Mouse (Mus musculus) ES-E14 (cell line): ENCODE results near the gene Klf6. TPM values are rescaled to one million over a fixed set of nuclear protein-coding genes. Genes with fewer than 3 reads are reported as not detected.

Experiments used
- DNase-seq: peaks from one replicate; pipeline ENCODE4 v3.0.0-alpha.2; 2013; ENCODE audit warnings: low read depth, low spot score
- H3K27ac ChIP-seq: 2 replicates; pipeline ENCODE4 v1.5.1; 2012; ENCODE audit warnings: low read depth, mild to moderate bottlenecking, low read length, moderate library complexity, mixed read lengths; ENCODE audit not compliant: poor library complexity, insufficient read depth, severe bottlenecking
- H3K36me3 ChIP-seq: 2 replicates; pipeline ENCODE4 v1.6.1; 2012; ENCODE audit warnings: mild to moderate bottlenecking, low read length, moderate library complexity, mixed read lengths; ENCODE audit not compliant: control insufficient read depth, poor library complexity, insufficient read depth, severe bottlenecking
- H3K4me1 ChIP-seq, 2 experiments: fragments of 150-350 bp in 1 of 2; sonication (generic) in 1 of 2; 2 replicates each; pipeline ENCODE4 v1.6.1; 2012; ENCODE audit warnings: low read length in 2 of 2, mild to moderate bottlenecking in 1 of 2, mixed read lengths in 1 of 2; ENCODE audit not compliant: control insufficient read depth in 2 of 2, insufficient read depth in 2 of 2, poor library complexity in 1 of 2
- H3K4me3 ChIP-seq, 2 experiments: fragments of 150-350 bp in 1 of 2; sonication (generic) in 1 of 2; 2 replicates each; pipeline ENCODE4 v1.5.1; 2012; ENCODE audit warnings: low read length in 2 of 2, low read depth in 1 of 2, mild to moderate bottlenecking in 1 of 2, mixed read lengths in 1 of 2; ENCODE audit not compliant: insufficient read depth in 1 of 2, poor library complexity in 1 of 2, severe bottlenecking in 1 of 2
- H3K9ac ChIP-seq: 2 replicates; pipeline ENCODE4 v1.6.1; 2012; ENCODE audit warnings: low read depth, mild to moderate bottlenecking, low read length, mixed read lengths; ENCODE audit not compliant: poor library complexity, insufficient read depth, severe bottlenecking
- H3K9me3 ChIP-seq: fragments of 150-350 bp; sonication (generic); 2 replicates; pipeline ENCODE4 v1.6.1; 2012; ENCODE audit warnings: low read depth, mild to moderate bottlenecking, low read length; ENCODE audit not compliant: control insufficient read depth, insufficient read depth
- CHD2 ChIP-seq: IDR thresholded peaks from 2 replicates; pipeline ENCODE4 v1.6.1; 2014; ENCODE audit warnings: mild to moderate bottlenecking, low read depth, low read length, inconsistent platforms
- HCFC1 ChIP-seq: IDR thresholded peaks from 2 replicates; pipeline ENCODE4 v1.6.1; 2012; ENCODE audit warnings: low read length, inconsistent platforms, borderline replicate concordance; ENCODE audit not compliant: insufficient read depth
- MAFK ChIP-seq: IDR thresholded peaks from 2 replicates; pipeline ENCODE4 v1.6.1; 2014; ENCODE audit warnings: mild to moderate bottlenecking, low read depth, low read length, inconsistent platforms; ENCODE audit not compliant: insufficient read depth
- ZC3H11A ChIP-seq: IDR thresholded peaks from 2 replicates; pipeline ENCODE4 v1.6.1; 2012; ENCODE audit warnings: low read depth, mild to moderate bottlenecking, inconsistent platforms, low read length, borderline replicate concordance
- ZNF384 ChIP-seq: IDR thresholded peaks from 2 replicates; pipeline ENCODE4 v1.6.1; 2012; ENCODE audit warnings: low read depth, low read length, inconsistent platforms
- in situ Hi-C, 2 experiments: fragments of 600-800 bp; cut with MboI; formaldehyde crosslinking; loops; one replicate each; pipeline ENCODE4 v1.15.1; 2025; ENCODE audit warnings: low sequenced_read_pairs in 2 of 2, inconsistent platforms in 1 of 2; ENCODE audit not compliant: unreplicated experiment in 2 of 2
- total RNA-seq: library from RNA; depleted of rRNA; stranded (reverse); fragments of 300-350 nt; gene quantifications from 2 replicates; pipeline ENCODE4 v1.2.3, GENCODE M21; 2012

Klf6 gene
- total RNA-seq, 1 experiment, result 53.8 TPM

GRCm38 (mm10) chr13:5831976-5832375, 29.3 kb upstream of the Klf6 start:
- no peak for TF ChIP-seq HCFC1
- in situ Hi-C loops, result no loop called here

DNA sequence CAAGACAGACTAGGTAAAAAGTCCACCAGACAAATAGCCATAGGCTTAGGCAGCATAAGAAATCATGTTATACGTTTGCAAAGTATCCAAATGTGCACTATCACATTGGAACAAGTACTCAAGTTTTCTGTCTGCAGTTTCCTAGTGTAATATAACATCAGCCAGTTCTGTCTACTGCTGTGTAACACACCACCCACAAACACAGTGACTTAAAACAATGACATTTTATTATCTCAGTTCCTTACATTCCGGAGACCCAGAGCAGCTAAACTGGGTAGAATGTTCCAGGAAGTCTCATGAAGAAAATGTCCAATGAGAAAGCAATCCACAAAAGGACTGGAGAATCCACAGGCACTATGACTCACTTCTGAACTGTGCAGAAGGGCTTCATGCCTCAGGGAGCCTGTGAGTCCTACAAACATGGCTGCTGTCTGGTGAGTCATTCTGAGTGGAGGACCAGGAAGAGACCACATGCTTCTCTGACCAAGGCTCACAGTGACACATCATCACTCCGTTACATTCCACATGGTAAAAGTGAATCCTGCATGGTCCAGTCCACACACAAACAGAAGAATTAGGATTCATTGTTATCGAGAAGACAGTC, 24.0 kb upstream of the Klf6 start:
- in situ Hi-C loops, result no loop called here
- Histone ChIP-seq H3K9me3 (no peaks in the 10 kb centered on the region), H3K9ac (no peak overlapping the region), H3K4me3 (no peak overlapping the region), H3K4me1 (no peaks in the 10 kb centered on the region), H3K36me3 (no peaks in the 10 kb centered on the region), H3K27ac (no peak overlapping the region)
- DNase-seq, result no peak
- no peak for TF ChIP-seq ZNF384
- no peak for TF ChIP-seq CHD2
- no peak for TF ChIP-seq ZC3H11A
- no peak for TF ChIP-seq HCFC1
- no peak for TF ChIP-seq MAFK

More at GRCm38 (mm10) chr13:5831976-5832375, 29.3 kb upstream of the Klf6 start:
- DNase-seq, result no peak
- Histone ChIP-seq H3K9ac (no peak overlapping the region), H3K36me3 (no peaks in the 10 kb centered on the region), H3K9me3 (no peaks in the 10 kb centered on the region), H3K27ac (no peak overlapping the region), H3K4me3 (no peak overlapping the region), H3K4me1 (no peaks in the 10 kb centered on the region)

GRCm38 (mm10) chr13:5841418-5841817, 19.9 kb upstream of the Klf6 start:
- Histone ChIP-seq H3K4me1 (peaks cover 4 to 6% of the 10 kb centered on the region in 2 experiments; a peak in 3 of 4 replicates), H3K4me3 (no peak overlapping the region), H3K27ac (no peak overlapping the region), H3K36me3 (no peaks in the 10 kb centered on the region), H3K9ac (no peak overlapping the region), H3K9me3 (no peaks in the 10 kb centered on the region)
- TF ChIP-seq HCFC1 (no peak), MAFK (no peak), CHD2 (no peak), ZNF384 (no peak), ZC3H11A (no peak)
- in situ Hi-C loops, result no loop called here
- DNase-seq, result no peak

DNA sequence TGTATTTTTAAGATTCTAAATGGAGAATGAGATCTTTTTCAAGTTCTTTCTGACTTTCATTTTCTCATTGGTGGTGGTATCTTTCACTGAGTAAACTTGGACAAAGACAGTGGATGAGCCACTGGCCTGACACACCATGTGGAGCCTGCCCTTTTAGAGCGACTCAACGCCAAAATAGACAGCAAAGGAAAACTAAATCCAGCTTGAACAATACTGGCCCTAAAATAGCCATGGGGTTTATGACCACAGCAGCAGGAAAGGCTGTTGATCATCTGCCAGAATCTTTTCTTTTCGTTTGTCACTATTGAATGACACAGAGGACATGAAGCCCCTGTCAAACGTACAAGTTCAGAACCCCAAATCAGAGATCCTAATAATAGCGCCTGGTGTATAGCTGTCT, 18.4 kb upstream of the Klf6 start:
- H3K27ac ChIP-seq, result no peak overlapping the region
- in situ Hi-C loops, result no loop called here

GRCm38 (mm10) chr13:5843829-5844228, 17.5 kb upstream of the Klf6 start:
- Histone ChIP-seq H3K36me3 (no peaks in the 10 kb centered on the region), H3K27ac (no peak overlapping the region), H3K4me1 (peaks cover 4 to 9% of the 10 kb centered on the region in 2 experiments; a peak in 3 of 4 replicates), H3K9ac (no peak overlapping the region), H3K9me3 (no peaks in the 10 kb centered on the region), H3K4me3 (no peak overlapping the region)
- no peak for DNase-seq
- in situ Hi-C loops, result no loop called here
- TF ChIP-seq HCFC1, result no peak
- no peak for TF ChIP-seq MAFK
- TF ChIP-seq ZNF384, result no peak
- no peak for TF ChIP-seq ZC3H11A
- TF ChIP-seq CHD2, result no peak

More for the DNA sequence above, 18.4 kb upstream of the Klf6 start:
- DNase-seq, result no peak
- Histone ChIP-seq H3K9me3 (no peaks in the 10 kb centered on the region), H3K4me1 (peaks cover 4 to 9% of the 10 kb centered on the region in 2 experiments; a peak in 3 of 4 replicates), H3K36me3 (no peaks in the 10 kb centered on the region), H3K4me3 (no peak overlapping the region), H3K9ac (no peak overlapping the region)
- TF ChIP-seq CHD2 (no peak), MAFK (no peak), ZNF384 (no peak), ZC3H11A (no peak), HCFC1 (no peak)
